Mouse (Mus musculus) fat pad, adult 2 months (tissue): ENCODE results near the gene Rfwd3.
"Not testable (repeated sequence)": the region's sequence is repeated elsewhere in the genome, so short reads cannot be mapped to it uniquely, and the experiment has no call there.

Experiments used
- DNase-seq: peaks from one replicate; pipeline ENCODE4 v3.0.0-alpha.2; 2011; ENCODE audit warnings: low read depth, low spot score; ENCODE audit errors: extremely low read depth

Rfwd3 gene

GRCm38 (mm10) chr8:111299821-111300568 is at the start of gene Rfwd3:
TSS of gene Rfwd3 (minus strand) at chr8:111300222.
- DNase-seq: peak; percentile 83

GRCm38 (mm10) chr8:111343225-111343624 is 43.2 kb upstream of the Rfwd3 start:
- no peak for DNase-seq

GRCm38 (mm10) chr8:111340186-111340585 is 40.2 kb upstream of the Rfwd3 start:
- no peak for DNase-seq

GRCm38 (mm10) chr8:111338370-111339208 is 38.6 kb upstream of the Rfwd3 start:
- no peak for DNase-seq

DNA sequence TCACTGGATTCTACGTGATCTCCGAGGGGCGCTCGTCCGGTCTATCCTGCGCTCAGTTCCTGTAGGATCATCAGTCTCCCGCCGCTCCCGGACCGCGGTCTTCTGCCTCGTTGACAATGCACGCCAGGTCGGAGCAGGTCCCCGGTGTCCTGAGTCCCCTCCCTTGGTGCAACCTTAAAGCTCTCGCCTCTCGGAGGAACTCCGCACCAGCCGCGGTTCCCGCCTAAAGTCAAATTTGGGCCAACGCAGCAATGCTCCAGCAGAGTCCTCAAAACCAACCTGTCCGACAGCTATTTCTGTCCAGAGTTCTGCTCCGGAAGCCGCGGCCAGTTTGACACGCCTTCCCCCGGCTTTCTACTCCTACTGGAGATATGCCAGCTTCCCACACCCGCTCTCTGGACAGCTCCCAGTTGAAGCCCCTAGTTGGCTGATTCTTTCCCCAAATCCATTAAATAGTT is 37.9 kb upstream of the Rfwd3 start, which contains the start of gene Mlkl:
Gene Mlkl (minus strand): TSS at position 288 of the 458 bp plus-strand sequence.
- DNase-seq: no peak

DNA sequence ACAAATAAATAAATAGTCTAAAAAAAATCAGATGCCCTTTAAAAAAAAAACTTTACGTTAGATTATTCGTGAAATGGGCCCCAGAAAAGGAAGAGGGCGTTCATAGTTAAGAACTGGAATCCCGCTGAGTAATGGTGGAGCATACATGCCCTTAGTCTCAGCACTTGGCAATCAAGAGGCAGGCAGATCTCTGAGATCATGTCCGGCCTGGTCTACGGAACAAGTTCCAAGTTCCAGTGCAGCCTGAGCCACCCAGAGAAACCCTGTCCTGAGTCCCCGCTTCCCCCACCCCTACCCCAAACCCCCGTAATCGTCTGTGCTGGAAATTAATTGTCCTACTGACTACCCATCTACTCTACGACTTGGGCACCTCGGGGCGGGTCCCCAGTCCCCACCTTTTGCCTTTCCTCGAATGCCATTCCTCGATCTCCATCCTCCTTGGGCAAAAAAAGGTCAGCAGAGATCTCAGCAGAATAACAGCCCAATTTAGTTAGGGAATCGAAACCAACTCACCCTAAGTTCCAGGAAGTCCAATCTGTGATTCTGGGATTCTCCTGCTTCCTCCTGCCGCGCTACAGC is 37.4 kb upstream of the Rfwd3 start:
- no peak for DNase-seq

DNA sequence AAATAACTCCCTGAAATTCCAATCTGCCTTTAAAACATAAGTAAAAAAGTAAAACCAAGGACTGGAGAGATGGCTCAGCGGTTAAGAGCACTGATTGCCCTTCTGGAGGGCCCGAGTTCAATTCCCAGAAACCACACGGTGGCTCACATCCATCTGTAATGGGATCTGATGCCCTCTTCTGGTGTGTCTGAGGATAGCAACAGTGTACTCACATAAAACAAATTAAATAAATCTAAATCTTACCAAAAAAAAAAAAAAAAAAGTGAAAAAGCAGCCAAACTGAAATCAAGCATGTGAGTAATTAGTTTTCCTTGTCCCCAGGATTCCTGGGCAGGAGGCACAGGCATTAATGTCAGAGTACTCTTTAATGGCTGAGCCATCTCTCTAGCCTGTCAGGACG is 36.7 kb upstream of the Rfwd3 start:
- no peak for DNase-seq

GRCm38 (mm10) chr8:111325222-111325790 is 25.3 kb upstream of the Rfwd3 start:
- DNase-seq: no peak

GRCm38 (mm10) chr8:111314729-111315128 is 14.7 kb upstream of the Rfwd3 start:
- no peak for DNase-seq

DNA sequence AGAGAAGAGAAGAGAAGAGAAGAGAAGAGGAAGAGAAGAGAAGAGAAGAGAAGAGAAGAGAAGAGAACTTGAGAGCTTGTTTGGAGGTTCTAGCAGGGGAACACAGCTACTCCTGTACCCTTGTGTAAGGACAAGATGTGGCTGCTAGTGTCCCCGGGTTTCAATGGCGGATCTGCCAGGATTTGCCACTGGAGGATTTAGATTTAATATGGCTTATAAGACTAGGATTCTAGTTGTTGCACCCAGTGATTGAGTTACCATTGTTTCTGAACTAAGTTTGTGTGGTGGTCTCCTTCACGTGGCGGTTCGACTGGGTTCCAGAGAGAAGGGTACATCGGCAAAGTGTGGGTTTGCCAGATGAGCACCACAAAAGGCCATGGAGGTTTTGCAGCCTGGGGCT is 13.9 kb upstream of the Rfwd3 start:
- not testable (repeated sequence) for DNase-seq

GRCm38 (mm10) chr8:111312758-111313162 is 12.7 kb upstream of the Rfwd3 start:
- DNase-seq: no peak

- DNase-seq: not testable (repeated sequence)
Measured at GRCm38 (mm10) chr8:111310006-111310405, 10.0 kb upstream of the Rfwd3 start.

DNA sequence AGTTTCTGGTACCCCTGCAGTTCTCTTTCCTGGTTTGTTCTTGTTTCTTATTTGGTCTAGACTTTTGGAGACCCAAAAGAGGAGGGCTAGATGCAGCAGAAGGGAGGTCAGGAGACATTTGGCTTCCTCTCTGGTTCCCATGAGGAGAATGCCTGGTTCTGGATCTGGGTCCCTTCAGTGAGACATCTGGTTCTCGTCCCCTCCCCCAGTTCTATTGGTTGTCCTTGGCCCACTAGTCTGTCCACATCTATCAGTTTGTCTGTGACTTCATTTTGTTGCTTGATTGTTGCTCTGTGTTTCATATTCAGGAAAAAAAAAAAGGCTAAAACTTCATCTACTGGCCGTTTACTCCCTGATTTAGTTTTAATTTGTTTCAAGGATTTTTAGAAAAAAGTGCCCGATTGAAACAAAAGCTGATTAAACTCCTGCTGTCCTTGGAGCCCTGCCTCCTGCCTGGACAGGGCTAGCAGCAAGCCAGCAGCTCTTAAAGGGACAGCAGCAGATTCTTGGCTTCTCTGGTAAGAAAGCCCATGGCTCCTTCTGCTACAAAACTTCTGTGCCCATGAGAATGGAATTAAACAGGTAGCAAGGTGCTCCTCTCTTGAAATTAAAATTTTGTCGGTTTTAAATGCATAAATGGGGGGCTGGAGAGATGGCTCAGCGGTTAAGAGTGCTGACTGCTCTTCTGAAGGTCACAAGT is 5.2 kb upstream of the Rfwd3 start:
- DNase-seq: no peak

DNA sequence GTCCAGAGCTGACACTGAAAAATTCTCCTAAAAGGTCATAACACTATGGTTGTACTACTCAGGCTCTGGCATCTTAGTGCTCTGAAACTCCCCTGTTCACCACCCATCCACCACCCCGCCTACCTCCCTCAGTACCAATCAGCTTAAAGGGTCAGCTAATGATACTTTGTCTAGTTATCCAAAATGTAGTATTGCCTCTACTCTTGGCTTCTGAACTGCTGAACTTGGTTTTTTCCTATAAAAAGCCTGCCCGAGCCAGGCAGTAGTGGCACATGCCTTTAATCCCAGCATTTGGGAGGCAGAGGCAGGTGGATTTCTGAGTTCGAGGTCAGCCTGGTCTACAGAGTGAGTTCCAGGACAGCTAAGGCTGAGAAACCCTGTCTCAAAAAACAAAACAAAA is 4.3 kb upstream of the Rfwd3 start:
- DNase-seq: no peak

DNA sequence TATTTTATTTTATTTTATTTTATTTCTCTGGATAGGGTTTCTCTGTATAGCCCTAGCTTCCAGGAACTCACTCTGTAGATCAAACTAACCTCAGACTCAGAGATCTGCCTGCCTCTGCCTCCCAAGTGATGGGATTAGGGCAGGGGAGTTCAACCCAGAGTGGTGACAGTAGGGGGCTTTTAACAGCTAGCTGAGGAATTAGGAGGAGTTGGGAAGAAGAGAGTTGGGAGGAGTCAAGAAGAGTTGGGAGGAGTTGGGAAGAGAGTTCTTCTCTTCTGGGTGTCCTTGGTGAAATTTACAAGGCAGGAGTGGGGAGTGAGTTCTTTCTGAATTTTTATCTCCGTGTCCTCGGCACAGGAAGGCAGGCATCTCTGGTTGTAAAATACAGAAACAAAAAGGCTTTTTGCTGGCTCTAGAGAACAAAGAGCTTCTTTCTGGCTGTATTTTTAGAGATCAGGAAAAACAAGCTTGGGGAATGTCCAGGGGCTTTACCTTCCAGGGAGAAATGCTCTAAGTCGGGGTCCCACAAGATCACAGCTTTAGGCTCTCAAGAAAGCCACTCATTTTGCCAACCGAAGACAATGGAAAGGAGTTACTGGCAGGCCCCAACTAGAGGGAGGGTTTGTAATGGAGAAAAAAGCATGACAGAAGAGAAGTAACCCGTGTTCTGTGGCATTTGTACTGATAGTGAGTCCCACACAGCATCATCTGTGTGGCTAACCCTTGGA is 3.2 kb upstream of the Rfwd3 start:
- not testable (repeated sequence) for DNase-seq

GRCm38 (mm10) chr8:111300597-111301546 is 850 bp upstream of the Rfwd3 start:
- no peak for DNase-seq

DNA sequence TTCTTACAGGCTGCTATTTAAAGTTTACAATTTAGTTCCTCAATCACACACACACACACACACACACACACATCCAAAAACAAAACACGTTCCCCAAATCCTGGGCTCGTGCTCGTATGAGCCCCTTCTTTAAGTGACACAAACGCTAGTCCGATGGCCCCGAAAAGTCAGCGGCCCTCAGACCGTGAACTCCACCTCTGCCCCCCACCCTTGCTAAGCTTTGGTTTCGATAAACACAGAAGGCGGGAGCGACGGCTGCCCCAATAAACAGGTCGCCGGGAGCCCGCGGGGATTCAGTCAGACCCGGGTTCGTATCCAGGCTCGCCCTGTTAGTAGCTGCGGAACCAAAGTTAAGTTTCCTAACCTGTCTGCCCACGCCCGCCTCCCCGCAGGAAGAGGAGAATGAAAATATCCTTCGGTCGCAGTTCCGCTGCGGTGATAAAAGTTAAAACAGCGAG is 630 bp downstream of the Rfwd3 start:
- DNase-seq: no peak

DNA sequence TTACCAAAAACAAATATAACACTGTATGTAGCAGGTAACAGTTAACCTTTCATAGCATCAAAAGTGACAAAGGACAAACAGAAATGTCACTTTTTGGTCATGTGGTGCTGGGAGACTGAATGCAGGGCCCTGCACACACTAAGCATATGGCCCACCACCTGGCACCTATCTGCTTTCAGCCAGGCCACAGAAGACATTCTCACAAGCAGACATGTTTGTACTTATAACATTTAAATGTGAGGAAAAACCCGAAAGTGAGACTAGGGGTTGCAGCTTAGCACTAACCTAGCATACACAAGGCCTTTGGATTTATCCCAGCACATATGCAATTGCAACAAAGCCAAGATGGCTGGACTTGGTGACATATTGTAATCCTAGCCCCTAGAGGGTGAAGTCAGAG is 2.0 kb downstream of the Rfwd3 start:
- DNase-seq: no peak

DNA sequence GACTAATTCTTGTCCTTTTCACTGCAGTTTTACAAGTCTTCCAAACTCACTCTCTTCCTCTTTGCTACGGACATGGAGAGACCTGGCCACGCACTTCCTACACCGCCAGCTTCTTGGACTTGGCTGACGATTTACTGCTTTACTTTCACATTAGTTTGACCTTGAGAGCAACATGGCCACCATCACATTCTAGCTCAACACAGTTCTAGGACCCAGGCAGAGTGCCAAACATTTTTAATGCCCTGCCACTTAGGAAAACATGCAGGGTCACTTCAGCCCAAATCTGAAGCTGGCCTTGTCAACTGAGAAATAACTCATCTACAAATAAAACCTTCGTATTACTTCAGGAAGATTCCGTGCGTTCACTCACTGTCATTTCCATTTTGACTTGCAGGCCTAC is 8.3 kb downstream of the Rfwd3 start:
- no peak for DNase-seq
